Mouse (Mus musculus) cortical plate, adult 2 months (tissue): ENCODE results near the gene Dgki.

Experiments
- CTCF ChIP-seq: fragments of 200-500 bp; IDR thresholded peaks from 2 replicates; pipeline ENCODE4 v1.5.1; 2011; ENCODE audit warnings: mild to moderate bottlenecking, control low read depth, low read length; ENCODE audit not compliant: insufficient read depth; ENCODE audit errors: extremely low read depth
- POLR2A ChIP-seq: fragments of 200-500 bp; IDR thresholded peaks from 2 replicates; pipeline ENCODE4 v1.6.1; 2011; ENCODE audit warnings: mild to moderate bottlenecking, low read length, control low read depth; ENCODE audit not compliant: insufficient read depth; ENCODE audit errors: extremely low read depth

DNA sequence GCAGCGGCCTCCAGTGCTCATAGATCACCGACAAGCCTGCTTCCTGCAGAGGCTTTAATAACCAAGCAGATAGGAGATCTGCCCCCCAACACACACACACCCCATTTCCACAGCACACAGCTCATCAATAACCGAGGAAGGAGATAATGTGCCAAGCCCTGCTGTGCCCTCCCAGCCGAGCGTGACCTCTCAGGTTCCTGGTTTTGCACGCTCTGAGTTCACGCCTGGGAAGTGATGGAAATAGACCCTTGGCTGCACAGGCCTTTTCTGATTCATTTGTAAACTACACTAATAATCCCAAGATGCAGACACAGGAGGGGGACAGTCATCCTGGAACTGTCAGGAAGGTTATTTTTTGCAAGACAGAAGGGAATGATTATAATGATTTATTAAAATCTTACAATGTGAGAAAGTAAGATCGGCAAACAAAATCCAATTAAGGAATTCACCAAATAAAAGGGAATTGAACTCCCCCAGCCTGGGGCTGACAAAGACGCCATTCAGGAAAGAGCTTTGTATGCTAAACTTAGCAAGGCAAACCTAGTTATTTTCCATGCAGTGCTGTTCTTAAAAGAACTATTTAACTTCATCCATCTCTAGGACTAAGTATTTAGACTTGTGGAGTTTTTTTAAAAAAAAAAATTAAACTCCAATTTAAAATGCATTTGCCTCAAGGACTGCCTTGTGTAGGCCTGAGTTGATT, 88.3 kb downstream of the Dgki start:
- no peak for TF ChIP-seq POLR2A
- no peak for TF ChIP-seq CTCF
